Mouse (Mus musculus) WW6 (cell line): Measurements from ENCODE around the gene Mad1l1.

Experiments used
- DNase-seq: peaks from one replicate; pipeline ENCODE4 v3.0.0-alpha.2; 2013; ENCODE audit warnings: low read depth, low spot score

Mad1l1 gene

GRCm38 (mm10) chr5:140101409-140102009, 219.8 kb downstream of the Mad1l1 start:
- DNase-seq: no peak

GRCm38 (mm10) chr5:140098711-140099110, 222.6 kb downstream of the Mad1l1 start:
- no peak for DNase-seq

- DNase-seq: no peak
Measured at GRCm38 (mm10) chr5:140095203-140095602, 226.1 kb downstream of the Mad1l1 start.

GRCm38 (mm10) chr5:140093489-140093888, 227.9 kb downstream of the Mad1l1 start:
- DNase-seq: no peak

GRCm38 (mm10) chr5:140091601-140092000, 229.8 kb downstream of the Mad1l1 start:
- no peak for DNase-seq

GRCm38 (mm10) chr5:140089263-140089662, 232.1 kb downstream of the Mad1l1 start:
- DNase-seq: no peak

GRCm38 (mm10) chr5:140087242-140087641, 234.1 kb downstream of the Mad1l1 start:
- DNase-seq: no peak

- no peak for DNase-seq
Measured at GRCm38 (mm10) chr5:140084341-140084740, 237.0 kb downstream of the Mad1l1 start.

GRCm38 (mm10) chr5:140083911-140084310, 237.4 kb downstream of the Mad1l1 start:
- DNase-seq: no peak

GRCm38 (mm10) chr5:140082204-140082812, 239.0 kb downstream of the Mad1l1 start:
- DNase-seq: no peak

- DNase-seq: no peak
Measured at GRCm38 (mm10) chr5:140081084-140081483, 240.3 kb downstream of the Mad1l1 start.

- no peak for DNase-seq
Measured at GRCm38 (mm10) chr5:140079511-140079910, 241.8 kb downstream of the Mad1l1 start.

- DNase-seq: no peak
Measured at GRCm38 (mm10) chr5:140078406-140078805, 242.9 kb downstream of the Mad1l1 start.

- no peak for DNase-seq
Measured at GRCm38 (mm10) chr5:140076438-140076837, 244.9 kb downstream of the Mad1l1 start.

GRCm38 (mm10) chr5:140073671-140074116, 247.7 kb downstream of the Mad1l1 start:
- DNase-seq: no peak

GRCm38 (mm10) chr5:140073148-140073670, 248.1 kb downstream of the Mad1l1 start:
- DNase-seq: no peak

GRCm38 (mm10) chr5:140068506-140068905, 252.8 kb downstream of the Mad1l1 start:
- peak; percentile 47 for DNase-seq

GRCm38 (mm10) chr5:140068051-140068450, 253.3 kb downstream of the Mad1l1 start:
- DNase-seq: no peak

- DNase-seq: no peak
Measured at GRCm38 (mm10) chr5:140066769-140067168, 254.6 kb downstream of the Mad1l1 start.

GRCm38 (mm10) chr5:140066281-140066680, 255.1 kb downstream of the Mad1l1 start:
- DNase-seq: no peak

GRCm38 (mm10) chr5:140065281-140065945, 255.9 kb downstream of the Mad1l1 start:
- DNase-seq: no peak

GRCm38 (mm10) chr5:140064521-140064920, 256.8 kb downstream of the Mad1l1 start:
- no peak for DNase-seq

- no peak for DNase-seq
Measured at GRCm38 (mm10) chr5:140062828-140063227, 258.5 kb downstream of the Mad1l1 start.
